ENCODE assay signal across 18 mouse cellular contexts in the genomic region with DNA sequence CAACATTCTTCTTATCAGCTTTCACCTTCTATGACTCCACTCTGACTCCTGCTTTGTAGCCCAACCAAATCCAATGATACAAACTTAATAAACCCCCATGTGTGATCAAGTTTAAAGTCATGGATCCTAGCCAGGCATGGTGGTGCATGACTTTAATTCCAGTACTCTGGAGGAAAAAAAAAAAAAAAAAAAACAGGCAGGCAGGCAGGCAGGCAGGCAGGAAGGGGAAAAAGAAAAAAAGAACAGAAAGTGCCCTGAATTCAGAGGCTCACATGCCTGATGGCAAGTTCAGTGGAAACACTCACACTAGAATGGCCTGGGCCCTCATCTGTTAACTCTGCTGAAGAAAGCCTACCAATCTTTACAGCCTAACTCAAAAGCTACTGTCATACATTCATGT. TPM values are rescaled to one million over a fixed set of nuclear protein-coding genes. Genes with fewer than 3 reads are reported as not detected.
DNase-seq lines count a peak whose midpoint lies in the region; ATAC-seq and TF ChIP-seq lines count a peak whose summit lies in the region.
"Had no signal": no experiment of that assay in that cellular context is flagged by ENCODE, and none has a peak within 500 bp of the region (broad histone marks: within the 10 kb centered on the region; RNA-seq: fewer than 3 reads in every experiment).

No protein-coding gene starts in this region.

- H3K4me2 ChIP-seq in intestine, postnatal 0 days (replicated peaks; ENCODE audit: low read depth): no peak overlapping the region
- H3K4me2 ChIP-seq in intestine, embryonic 16.5 days (ENCODE audit: low read depth, low read length): no peak overlapping the region
- no peak overlapping the region for H3K4me2 ChIP-seq in liver, embryonic 11.5 days
- no peak overlapping the region for H3K4me2 ChIP-seq in midbrain, postnatal 0 days (ENCODE audit: low read depth, low read length, poor library complexity, severe bottlenecking)
- H3K4me2 ChIP-seq: embryonic facial prominence, embryonic 15.5 days; hindbrain, embryonic 12.5 days; limb, embryonic 12.5 days; lung, embryonic 15.5 days; midbrain, embryonic 12.5 days; neural tube, embryonic 12.5 days had no signal

- TF ChIP-seq EP300 in MEL (IDR thresholded peaks at IDR 0.05; ENCODE audit: low read depth in 1 of 2, low read length in 2 of 2): no peak

- TF ChIP-seq POLR2A in MEL (IDR thresholded peaks at IDR 0.05; ENCODE audit: control insufficient read depth in 1 of 2, insufficient read depth in 1 of 2, low read depth in 1 of 2, low read length in 2 of 2, poor library complexity in 1 of 2): no peak

- H3K9ac ChIP-seq in intestine, postnatal 0 days (ENCODE audit: low read depth, low read length): no peak overlapping the region
- H3K9ac ChIP-seq in intestine, embryonic 16.5 days (ENCODE audit: low read depth, low read length): no peak overlapping the region
- H3K9ac ChIP-seq in MEL (ENCODE audit: control insufficient read depth, low read depth, low read length, poor library complexity, severe bottlenecking): peak overlapping the region; percentile 28; the same call in 1 of the 2 replicates
- H3K9ac ChIP-seq in liver, embryonic 11.5 days (ENCODE audit: low read depth, low read length): no peak overlapping the region
- no peak overlapping the region for H3K9ac ChIP-seq in midbrain, postnatal 0 days (replicated peaks; ENCODE audit: low read length, poor library complexity, severe bottlenecking)
- H3K9ac ChIP-seq: embryonic facial prominence, embryonic 15.5 days; hindbrain, embryonic 12.5 days; limb, embryonic 12.5 days; lung, embryonic 15.5 days; midbrain, embryonic 12.5 days; neural tube, embryonic 12.5 days had no signal

- H3K9me3 ChIP-seq in intestine, postnatal 0 days (ENCODE audit: control insufficient read depth): no peaks in the 10 kb centered on the region
- no peaks in the 10 kb centered on the region for H3K9me3 ChIP-seq in intestine, embryonic 16.5 days (ENCODE audit: control insufficient read depth, low read length)
- no peaks in the 10 kb centered on the region for H3K9me3 ChIP-seq in MEL (replicated peaks; ENCODE audit: insufficient read depth, low read length)
- no peaks in the 10 kb centered on the region for H3K9me3 ChIP-seq in liver, embryonic 11.5 days (ENCODE audit: control insufficient read depth, low read length)
- H3K9me3 ChIP-seq in midbrain, postnatal 0 days (ENCODE audit: low read length): no peaks in the 10 kb centered on the region
- H3K9me3 ChIP-seq: embryonic facial prominence, embryonic 15.5 days; hindbrain, embryonic 12.5 days; limb, embryonic 12.5 days; lung, embryonic 15.5 days; midbrain, embryonic 12.5 days; neural tube, embryonic 12.5 days had no signal

- peak overlapping the region; percentile 28; the same call in 1 of the 2 replicates for H3K27ac ChIP-seq in intestine, postnatal 0 days (ENCODE audit: low read depth, low read length)
- no peak overlapping the region for H3K27ac ChIP-seq in intestine, embryonic 16.5 days (ENCODE audit: low read length)
- H3K27ac ChIP-seq in MEL (ENCODE audit: control insufficient read depth, low read depth, low read length) (peak overlapping the region; percentile 89), macrophage (peak overlapping the region; percentile 85)
- H3K27ac ChIP-seq in liver, embryonic 11.5 days (ENCODE audit: low read depth, low read length): peak overlapping the region; percentile 8; the same call in 1 of the 2 replicates
- H3K27ac ChIP-seq in midbrain, postnatal 0 days (ENCODE audit: low read depth, low read length): no peak overlapping the region
- H3K27ac ChIP-seq: embryonic facial prominence, embryonic 15.5 days; heart, adult 2 months; hindbrain, embryonic 12.5 days; limb, embryonic 12.5 days; lung, embryonic 15.5 days; midbrain, embryonic 12.5 days; neural tube, embryonic 12.5 days had no signal

- DNase-seq in MEL (ENCODE audit: low read depth, low spot score): no peak
- no peak for DNase-seq in liver, embryonic 11.5 days (ENCODE audit: low spot score)
- no peak for DNase-seq in cerebellum, adult 9-11 months
- no peak for DNase-seq in midbrain, postnatal 0 days (ENCODE audit: low spot score)
- DNase-seq: cerebellum, adult 9-10 months; heart, postnatal 10 days; kidney, postnatal 36 days; lung, postnatal 4 days had no signal

- no peak for ATAC-seq in intestine, postnatal 0 days
- no peak for ATAC-seq in intestine, embryonic 16.5 days
- ATAC-seq in liver, embryonic 11.5 days (replicated peaks; ENCODE audit: low FRiP score): no peak
- no peak for ATAC-seq in midbrain, postnatal 0 days (ENCODE audit: low FRiP score)

- TF ChIP-seq RAD21 in MEL (IDR thresholded peaks at IDR 0.05; ENCODE audit: low read depth, low read length): no peak

- H3K79me2 ChIP-seq in MEL (ENCODE audit: control insufficient read depth, insufficient read depth, low read length, poor library complexity): no peaks in the 10 kb centered on the region
- H3K79me2 ChIP-seq in macrophage (ENCODE audit: inconsistent target): peaks cover 88% of the 10 kb centered on the region

- H3K27me3 ChIP-seq in intestine, postnatal 0 days (replicated peaks; ENCODE audit: control insufficient read depth, insufficient read depth, low read length): no peaks in the 10 kb centered on the region
- no peaks in the 10 kb centered on the region for H3K27me3 ChIP-seq in intestine, embryonic 16.5 days (replicated peaks; ENCODE audit: control insufficient read depth, insufficient read depth, low read length)
- H3K27me3 ChIP-seq in MEL (ENCODE audit: control insufficient read depth in 1 of 2, insufficient read depth in 2 of 2, low read length in 2 of 2): no peaks in the 10 kb centered on the region
- H3K27me3 ChIP-seq in liver, embryonic 11.5 days (replicated peaks; ENCODE audit: control insufficient read depth, insufficient read depth, low read length): no peaks in the 10 kb centered on the region
- H3K27me3 ChIP-seq in midbrain, postnatal 0 days (ENCODE audit: insufficient read depth, low read length): no peaks in the 10 kb centered on the region
- H3K27me3 ChIP-seq: embryonic facial prominence, embryonic 15.5 days; hindbrain, embryonic 12.5 days; limb, embryonic 12.5 days; lung, embryonic 15.5 days; neural tube, embryonic 12.5 days had no signal

- no peaks in the 10 kb centered on the region; the same call in 1 of the 2 replicates for H3K4me1 ChIP-seq in intestine, postnatal 0 days (replicated peaks; ENCODE audit: control insufficient read depth, insufficient read depth, low read length)
- no peaks in the 10 kb centered on the region for H3K4me1 ChIP-seq in intestine, embryonic 16.5 days (ENCODE audit: control insufficient read depth, insufficient read depth, low read length)
- peaks cover 14 to 44% of the 10 kb centered on the region in 2 experiments for H3K4me1 ChIP-seq in MEL (ENCODE audit: control insufficient read depth in 1 of 2, insufficient read depth in 2 of 2, low read length in 2 of 2)
- peaks cover 41% of the 10 kb centered on the region for H3K4me1 ChIP-seq in liver, embryonic 11.5 days (replicated peaks; ENCODE audit: control insufficient read depth, insufficient read depth, low read length)
- H3K4me1 ChIP-seq in midbrain, postnatal 0 days (ENCODE audit: insufficient read depth, low read length): no peaks in the 10 kb centered on the region
- H3K4me1 ChIP-seq: embryonic facial prominence, embryonic 15.5 days; hindbrain, embryonic 12.5 days; limb, embryonic 12.5 days; lung, embryonic 15.5 days; midbrain, embryonic 12.5 days; neural tube, embryonic 12.5 days had no signal

- 0 out of 2 replicates have a peak, but pooled peaks cover 3% of the 10 kb centered on the region for H3K36me3 ChIP-seq in intestine, postnatal 0 days (ENCODE audit: control insufficient read depth, insufficient read depth)
- no peaks in the 10 kb centered on the region for H3K36me3 ChIP-seq in intestine, embryonic 16.5 days (ENCODE audit: control insufficient read depth, insufficient read depth, low read length)
- H3K36me3 ChIP-seq in MEL (ENCODE audit: control insufficient read depth in 1 of 2, insufficient read depth in 2 of 2, low read length in 2 of 2) (peaks cover 0 to 54% of the 10 kb centered on the region in 2 experiments; a peak in 2 of 4 replicates), macrophage (ENCODE audit: inconsistent target) (no peaks in the 10 kb centered on the region)
- H3K36me3 ChIP-seq in liver, embryonic 11.5 days (ENCODE audit: control insufficient read depth, insufficient read depth, low read length): no peaks in the 10 kb centered on the region
- H3K36me3 ChIP-seq in midbrain, postnatal 0 days (ENCODE audit: insufficient read depth, low read length): no peaks in the 10 kb centered on the region
- H3K36me3 ChIP-seq: embryonic facial prominence, embryonic 15.5 days; hindbrain, embryonic 12.5 days; limb, embryonic 12.5 days; lung, embryonic 15.5 days; midbrain, embryonic 12.5 days; neural tube, embryonic 12.5 days had no signal

- no peak overlapping the region for H3K4me3 ChIP-seq in intestine, postnatal 0 days (ENCODE audit: low read depth, low read length)
- H3K4me3 ChIP-seq in intestine, embryonic 16.5 days (ENCODE audit: low read length): no peak overlapping the region
- peak overlapping the region in 1 of 2 experiments; percentile 10; a peak in 2 of 4 replicates for H3K4me3 ChIP-seq in MEL (ENCODE audit: control insufficient read depth in 1 of 2, insufficient read depth in 1 of 2, low read depth in 2 of 2, low read length in 2 of 2)
- H3K4me3 ChIP-seq in liver, embryonic 11.5 days (ENCODE audit: low read depth, low read length): no peak overlapping the region
- no peak overlapping the region for H3K4me3 ChIP-seq in macrophage (ENCODE audit: inconsistent target)
- no peak overlapping the region for H3K4me3 ChIP-seq in midbrain, postnatal 0 days (ENCODE audit: low read depth, low read length)
- H3K4me3 ChIP-seq: embryonic facial prominence, embryonic 15.5 days; heart, adult 2 months; hindbrain, embryonic 12.5 days; limb, embryonic 12.5 days; lung, embryonic 15.5 days; midbrain, embryonic 12.5 days; neural tube, embryonic 12.5 days had no signal

- no peak for TF ChIP-seq CTCF in intestine, postnatal 0 days (IDR thresholded peaks at IDR 0.05; ENCODE audit: low read depth)
- no peak for TF ChIP-seq CTCF in MEL (IDR thresholded peaks at IDR 0.05 in 2 of 3, conservative IDR thresholded peaks at IDR 0.05 in 1 of 3; ENCODE audit: control insufficient read depth in 1 of 3, insufficient read depth in 1 of 3, low read depth in 2 of 3, low read length in 3 of 3, poor library complexity in 1 of 3, severe bottlenecking in 1 of 3)
- TF ChIP-seq CTCF in midbrain, postnatal 0 days (IDR thresholded peaks at IDR 0.05): no peak

RNA-seq across cellular contexts. Expression of a gene that starts 12.9 kb away (rescaled TPM):
- 57.5 and 59.5 TPM in 2 replicates for polyA plus RNA-seq in intestine, postnatal 0 days (2015; fragmentation: Nextera tagmentation; extraction: Ambion mirVana)
- 48.2 and 61.4 TPM in 2 replicates for polyA plus RNA-seq in intestine, embryonic 16.5 days (2015; fragmentation: Nextera tagmentation; extraction: Ambion mirVana)
- 13.2 TPM in 2 replicates for total RNA-seq in MEL (2012; rRNA removed)
- polyA plus RNA-seq in MEL (2012; ENCODE audit: insufficient read depth in 1 of 2, insufficient read length in 2 of 2, low read depth in 1 of 2, low replicate concordance in 2 of 2, missing spikeins in 1 of 2) (10 to 100 TPM in 1 of 2 experiments, not detected in 1; 17.9 TPM), macrophage (2018) (22.9 to 56.7 TPM (median 32.9 TPM) in 3 replicates)
- 46.9 and 49.2 TPM in 2 replicates for polyA plus RNA-seq in liver, embryonic 11.5 days (2014; fragmentation: Nextera tagmentation; extraction: Ambion mirVana)
- 100 to 1,000 TPM in 15 of 26 experiments, 10 to 100 TPM in 11; 13.1 to 439 (median 135) TPM for total RNA-seq in macrophage (2018; cell fraction: chromatin; rRNA removed)
- 10 to 100 TPM; 27.7 to 75.5 (median 38.9) TPM for total RNA-seq in macrophage (2018; cell fraction: cytosol; rRNA removed)
- total RNA-seq in macrophage (2018; cell fraction: nucleus; rRNA removed): 100 to 1,000 TPM in 18 of 26 experiments, 10 to 100 TPM in 8; 57.0 to 318 (median 156) TPM
- 2.1 and 2.2 TPM in 2 replicates for total RNA-seq in midbrain, postnatal 0 days (2014; rRNA removed)
- polyA plus RNA-seq in midbrain, postnatal 0 days (2015; fragmentation: Nextera tagmentation; extraction: Ambion mirVana): 2.0 and 2.2 TPM in 2 replicates

Comparison
In these comparisons a context has a peak if more than half of its experiments do, and no peak if none do; other contexts are left out.
1. H3K27ac ChIP-seq: peak in intestine, postnatal 0 days (single experiment), MEL (single experiment), liver, embryonic 11.5 days (single experiment) and macrophage (single experiment); none in intestine, embryonic 16.5 days (single experiment) and midbrain, postnatal 0 days (single experiment).